Mouse (Mus musculus) gastrocnemius, postnatal 25 days (tissue): ENCODE measurements around the gene Krtap7-1. TPM values are rescaled to one million over a fixed set of nuclear protein-coding genes. Genes with fewer than 3 reads are reported as not detected.

Experiments used
- DNase-seq: peaks from one replicate; pipeline ENCODE4 v3.0.0; 2022
- long read RNA-seq, 2 experiments: library from polyadenylated mRNA; stranded (forward); transcript quantifications; one replicate each; pipeline ENCODE4 v2.0.0; 2021
- total RNA-seq, 2 experiments: library from RNA; stranded (reverse); gene quantifications; 1 replicate in 1 of 2; 2 replicates in 1 of 2; pipeline ENCODE4 v1.2.3; 2021

Krtap7-1 gene
- total RNA-seq, result not detected
- long read RNA-seq, experiment 1, result 0 reads
- long read RNA-seq, experiment 2, result 0 reads

GRCm38 (mm10) chr16:89508223-89508622 lies at the start of gene Krtap7-1:
TSS of gene Krtap7-1 (minus strand) at chr16:89508323.
- no peak for DNase-seq

GRCm38 (mm10) chr16:89550298-89550697 lies 42.2 kb upstream of the Krtap7-1 start:
- DNase-seq, result no peak

- no peak for DNase-seq
These were observed 29.9 kb upstream of the Krtap7-1 start for GRCm38 (mm10) chr16:89538031-89538484.

GRCm38 (mm10) chr16:89537349-89537748 lies 29.2 kb upstream of the Krtap7-1 start:
- DNase-seq, result no peak

- no peak for DNase-seq
These were observed 22.4 kb upstream of the Krtap7-1 start for GRCm38 (mm10) chr16:89530547-89530946.

DNA sequence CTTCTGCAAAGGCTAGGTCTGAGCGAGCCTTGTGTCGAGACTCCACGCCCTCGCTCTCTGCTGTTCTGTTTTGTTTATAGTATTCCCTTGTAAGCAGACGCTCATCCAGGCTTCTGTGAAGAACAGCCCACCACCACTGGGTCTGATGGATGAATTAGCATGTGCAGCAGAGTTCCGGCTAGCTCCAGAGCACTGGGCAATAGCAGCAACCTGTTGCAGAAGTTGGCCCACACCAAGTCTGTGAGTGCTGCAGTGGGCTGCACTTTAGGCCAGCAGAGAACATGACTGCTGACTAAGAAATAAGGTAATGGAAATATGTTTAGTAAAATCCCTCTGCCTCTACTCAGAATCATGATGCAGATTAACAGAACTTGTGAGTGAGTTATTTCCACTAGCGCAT lies 21.7 kb upstream of the Krtap7-1 start:
- no peak for DNase-seq

DNA sequence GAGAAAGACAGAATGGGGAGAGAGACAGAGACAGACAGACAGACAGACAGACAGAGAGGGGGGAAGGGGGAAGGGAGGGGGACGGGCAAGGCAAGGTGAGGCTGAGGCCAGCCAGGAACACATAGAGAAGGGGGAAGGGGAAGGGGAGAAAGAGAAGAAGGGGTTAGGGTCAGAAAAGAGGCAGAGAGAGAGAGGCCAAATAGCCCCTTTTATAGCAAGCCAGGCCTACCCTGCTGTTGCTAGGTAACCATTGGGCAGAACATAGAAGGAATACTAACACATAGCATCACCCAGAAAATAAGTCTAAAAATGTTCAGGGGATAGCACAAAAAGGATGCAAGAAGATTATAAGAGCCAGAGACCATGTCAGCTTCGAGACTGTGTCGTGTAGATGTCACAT lies 20.3 kb upstream of the Krtap7-1 start:
- no peak for DNase-seq

DNA sequence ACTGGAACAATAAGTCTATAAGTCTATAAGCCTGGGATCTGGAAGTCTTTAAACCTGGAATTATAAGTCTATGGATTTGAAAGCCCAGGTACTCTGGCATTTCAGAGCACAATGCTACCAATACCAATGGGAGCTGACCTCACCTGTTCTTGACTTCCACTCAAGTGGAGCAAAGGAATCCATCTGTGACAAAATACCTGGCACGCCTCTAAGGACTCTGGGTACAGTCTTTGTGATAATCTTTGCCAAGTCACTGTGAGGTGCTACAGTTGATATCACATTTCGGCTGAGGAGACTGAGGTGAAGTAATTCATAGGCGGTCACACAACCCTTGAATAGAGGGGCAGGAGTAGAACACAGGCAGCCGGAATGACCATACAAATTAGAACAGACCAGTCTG lies 12.9 kb upstream of the Krtap7-1 start:
- no peak for DNase-seq

DNA sequence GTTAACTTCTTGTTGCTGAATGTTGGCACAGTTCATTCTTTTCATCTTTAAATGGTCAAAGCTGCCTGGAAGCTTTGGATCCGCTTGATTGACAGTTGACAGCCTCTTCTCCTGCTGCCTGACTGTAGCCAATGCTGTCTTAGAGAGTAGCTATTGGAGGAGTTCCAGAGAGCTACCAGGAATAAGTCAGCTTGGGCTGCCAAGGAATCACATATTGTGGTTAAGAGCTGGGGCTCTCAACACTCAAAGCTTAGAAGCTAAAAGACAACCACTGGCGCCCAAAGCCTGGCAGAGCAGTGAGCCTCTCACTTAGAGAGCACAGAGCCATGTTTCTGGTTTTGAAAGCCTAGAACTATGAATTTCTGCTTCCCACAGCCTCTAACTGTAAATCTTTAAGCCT lies 12.4 kb upstream of the Krtap7-1 start:
- DNase-seq, result no peak

DNA sequence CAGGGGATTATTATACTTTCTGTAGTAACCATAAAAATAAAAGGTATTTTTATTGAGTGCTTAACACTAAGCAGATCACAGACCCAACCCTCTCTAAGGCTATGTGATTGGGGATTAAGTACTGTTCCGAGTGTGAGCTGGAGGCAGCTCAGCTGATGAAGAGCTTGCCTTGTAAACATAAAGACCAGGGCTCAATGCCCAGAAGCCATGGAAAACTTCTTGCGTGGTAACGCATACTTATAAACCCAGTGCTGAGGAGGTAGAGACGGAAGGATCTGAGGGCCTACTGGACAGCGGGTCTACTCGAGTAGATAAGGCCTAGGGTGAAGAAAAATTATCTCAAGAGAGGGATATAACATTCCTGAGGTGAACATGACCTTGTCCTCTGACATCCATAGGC lies 12.0 kb upstream of the Krtap7-1 start:
- DNase-seq, result no peak

DNA sequence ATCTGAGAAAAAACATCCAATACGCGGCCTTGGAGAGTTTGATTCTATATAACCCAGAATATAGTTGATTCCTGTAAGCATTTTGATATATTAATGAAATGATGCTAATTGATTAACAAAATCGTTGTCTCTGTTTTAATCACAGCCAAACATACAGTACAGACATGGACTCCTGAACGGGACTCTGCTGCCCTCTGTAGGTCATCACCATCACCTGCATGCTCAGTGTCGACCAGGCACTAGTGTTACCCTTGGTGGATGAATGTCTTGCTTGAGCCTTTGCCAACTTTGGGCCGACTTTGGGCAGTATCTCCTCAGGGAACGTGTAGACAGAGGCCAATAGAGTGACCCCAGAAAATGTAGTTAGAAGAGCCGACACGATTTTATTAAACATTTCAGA lies 9.5 kb upstream of the Krtap7-1 start:
- no peak for DNase-seq

- no peak for DNase-seq
These were observed 5.3 kb upstream of the Krtap7-1 start for GRCm38 (mm10) chr16:89513431-89513830.

DNA sequence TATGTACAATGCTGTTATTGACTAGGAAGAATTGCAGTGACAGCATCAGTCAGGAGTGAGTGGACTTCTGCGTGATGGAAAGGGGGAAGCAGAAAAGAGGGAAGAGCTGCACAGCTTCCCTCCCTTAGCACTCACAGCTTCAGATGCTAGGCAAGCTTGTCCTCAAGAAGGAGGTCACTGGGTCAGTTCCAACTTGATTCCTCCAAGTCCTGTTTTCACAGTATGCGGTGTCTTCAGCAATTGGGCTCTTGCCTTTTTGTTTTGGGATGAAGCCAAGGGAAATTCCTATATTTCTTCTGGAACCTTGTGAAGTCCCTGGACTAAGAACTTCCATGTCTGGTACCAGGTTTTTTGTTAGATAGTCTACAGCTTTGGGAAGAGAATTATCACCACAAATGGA lies 4.6 kb downstream of the Krtap7-1 start:
- DNase-seq, result no peak

- no peak for DNase-seq
These were observed 6.3 kb downstream of the Krtap7-1 start for GRCm38 (mm10) chr16:89501870-89502269.

DNA sequence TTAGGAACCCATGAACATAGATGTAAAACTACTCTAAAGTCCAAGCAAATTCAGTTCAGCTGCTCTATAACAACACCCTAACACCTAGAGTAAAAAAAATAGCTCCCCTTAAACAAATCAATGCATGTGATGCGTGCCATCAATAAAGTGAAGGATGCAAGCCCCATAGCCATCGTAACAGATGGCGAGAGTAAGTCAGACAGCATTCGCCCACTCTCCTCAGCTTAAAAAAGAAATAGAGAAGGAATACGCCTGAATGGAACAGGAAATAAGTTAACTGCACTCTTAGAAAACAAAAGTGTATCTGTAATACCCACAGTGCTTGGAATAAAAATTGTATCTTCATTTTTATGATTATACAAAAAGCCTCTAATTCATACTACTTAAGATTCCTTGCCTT lies 11.1 kb downstream of the Krtap7-1 start:
- no peak for DNase-seq

GRCm38 (mm10) chr16:89495394-89496153 lies 12.5 kb downstream of the Krtap7-1 start:
- DNase-seq, result no peak

DNA sequence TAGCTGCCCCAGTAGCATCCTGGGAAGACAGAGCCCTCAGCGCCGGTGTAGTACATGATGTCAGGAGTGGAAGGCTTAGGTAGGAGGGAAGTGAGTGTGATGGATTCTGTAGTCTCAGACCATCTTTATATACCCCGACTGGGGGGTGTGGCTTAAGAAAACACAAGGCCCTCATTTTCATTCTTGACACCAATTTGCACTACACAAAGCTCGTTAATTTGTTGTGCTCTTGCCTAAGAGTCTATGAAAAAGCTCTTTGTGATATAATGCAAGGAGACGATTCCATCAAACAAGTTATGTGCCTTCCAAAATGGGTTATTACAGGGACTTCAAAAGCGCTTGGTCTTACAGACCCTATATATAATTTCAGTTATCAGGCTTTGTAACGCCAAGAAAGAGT lies 20.3 kb downstream of the Krtap7-1 start, which contains the start of gene Krtap8-1:
Gene Krtap8-1, minus strand, starts transcription at position 101 of the 400 bp plus-strand sequence.
- DNase-seq, result no peak

GRCm38 (mm10) chr16:89477679-89478314 lies 30.3 kb downstream of the Krtap7-1 start:
- no peak for DNase-seq

DNA sequence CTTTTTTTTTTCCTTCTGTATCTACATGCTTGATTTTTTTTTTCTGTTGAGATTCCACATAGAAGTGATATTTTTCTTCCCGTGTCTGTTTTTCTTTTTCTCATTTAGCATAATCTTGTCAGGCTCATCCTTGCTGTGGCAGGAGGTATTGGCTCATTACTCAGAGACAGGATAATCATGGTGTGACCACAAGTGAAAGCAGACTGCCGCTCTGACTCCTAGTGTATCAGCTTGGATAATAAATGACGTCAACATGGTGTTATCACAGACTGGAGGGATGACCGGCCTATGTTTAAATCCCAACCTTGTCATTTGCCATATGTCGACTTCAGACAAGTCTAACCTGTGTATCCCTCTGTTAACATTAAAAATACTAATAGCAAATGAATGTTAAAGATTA lies 46.9 kb downstream of the Krtap7-1 start:
- DNase-seq, result no peak
